Mouse (Mus musculus) stomach, postnatal 0 days (tissue): ENCODE measurements around the gene Mospd1.

ENCODE experiments used
- CTCF ChIP-seq: IDR thresholded peaks from 2 replicates; pipeline ENCODE4 v1.5.1; 2016; ENCODE audit warnings: antibody characterized with exemption, low read depth, mild to moderate bottlenecking, moderate library complexity
- EP300 ChIP-seq: optimal IDR thresholded peaks from 2 replicates; pipeline ENCODE3; 2016; ENCODE audit warnings: antibody characterized with exemption

GRCm38 (mm10) chrX:53337355-53337754, 32.9 kb downstream of the Mospd1 start:
- TF ChIP-seq CTCF (peak; percentile 58), EP300 (no peak)
